Mouse (Mus musculus) kidney, postnatal 0 days (tissue): Measurements from ENCODE around the gene Tprkb. TPM values are rescaled to one million over a fixed set of nuclear protein-coding genes. Genes with fewer than 3 reads are reported as not detected.
"Not testable (repeated sequence)": the region's sequence is repeated elsewhere in the genome, so short reads cannot be mapped to it uniquely, and the experiment has no call there.

Source experiments
- ATAC-seq: fragments of 200-750 bp; cut with Nextera tagmentation; replicated peaks from 2 replicates; pipeline ENCODE4 v1.8.0; 2017; ENCODE audit warnings: low read depth, moderate number of reproducible peaks, moderate TSS enrichment, moderate library complexity; ENCODE audit not compliant: low FRiP score
- DNase-seq: peaks from one replicate; pipeline ENCODE4 v3.0.0-alpha.2; 2016; ENCODE audit warnings: low spot score
- H3K27ac ChIP-seq: fragments of 300-500 bp; sonication (generic); 2 replicates; pipeline ENCODE4 v1.5.1; 2014; ENCODE audit warnings: mild to moderate bottlenecking
- H3K27me3 ChIP-seq: fragments of 300-500 bp; sonication (generic); 2 replicates; pipeline ENCODE4 v1.6.1; 2014; ENCODE audit warnings: low read length, mixed read lengths; ENCODE audit not compliant: insufficient read depth
- H3K36me3 ChIP-seq: fragments of 300-500 bp; sonication (generic); 2 replicates; pipeline ENCODE4 v1.6.1; 2014; ENCODE audit warnings: low read length, mixed read lengths; ENCODE audit not compliant: insufficient read depth
- H3K4me1 ChIP-seq: fragments of 300-500 bp; sonication (generic); replicated peaks from 2 replicates; pipeline ENCODE4 v1.6.1; 2014; ENCODE audit warnings: antibody characterized with exemption, low read length, mixed read lengths; ENCODE audit not compliant: insufficient read depth
- H3K4me2 ChIP-seq: fragments of 300-500 bp; sonication (generic); 2 replicates; pipeline ENCODE4 v1.6.1; 2014; ENCODE audit warnings: mild to moderate bottlenecking, low read length, moderate library complexity, mixed read lengths
- H3K4me3 ChIP-seq: fragments of 300-500 bp; sonication (generic); replicated peaks from 2 replicates; pipeline ENCODE4 v1.5.1; 2014; ENCODE audit warnings: low read depth, low read length
- H3K9ac ChIP-seq: fragments of 300-500 bp; sonication (generic); 2 replicates; pipeline ENCODE4 v1.6.1; 2014; ENCODE audit warnings: low read depth, low read length
- H3K9me3 ChIP-seq: fragments of 300-500 bp; sonication (generic); replicated peaks from 2 replicates; pipeline ENCODE4 v1.6.1; 2016; ENCODE audit warnings: low read length, inconsistent platforms, mixed read lengths
- CTCF ChIP-seq: IDR thresholded peaks from 2 replicates; pipeline ENCODE4 v1.5.1; 2016; ENCODE audit warnings: antibody characterized with exemption, low read depth, mild to moderate bottlenecking, moderate library complexity
- WGBS: fragments of 180-500 bp; shearing (Covaris S2); extraction: QIAGEN DNeasy Blood & Tissue Kit; methylation state at CpG from one replicate; pipeline ENCODE4 v1.1.7; 2014; 5-methylcytosine and 5-hydroxymethylcytosine counted together
- polyA plus RNA-seq: library from polyadenylated mRNA; unstranded; fragments of >200 nt; fragmentation: Nextera tagmentation; extraction: Ambion mirVana; gene quantifications from 2 replicates; pipeline ENCODE4 v1.2.1, GENCODE M21; 2015

Tprkb gene
- polyA plus RNA-seq, result 53.3 and 54.3 TPM in 2 replicates

- H3K27ac ChIP-seq, result no peak within 1 kb of the TSS
- H3K4me1 ChIP-seq, result no peaks in the 10 kb centered on the region
- TF ChIP-seq CTCF, result no peak
- no peaks in the 10 kb centered on the region for H3K36me3 ChIP-seq
- no peak within 1 kb of the TSS for H3K4me3 ChIP-seq
- H3K9ac ChIP-seq, result no peak within 1 kb of the TSS
- ATAC-seq (no peak), DNase-seq (no peak)
- H3K27me3 ChIP-seq, result no peaks in the 10 kb centered on the region
- 79% methylated on average over 3 of the region's 3 CpGs for WGBS
- H3K9me3 ChIP-seq, result no peaks in the 10 kb centered on the region
- no peak within 1 kb of the TSS for H3K4me2 ChIP-seq
Observed at GRCm38 (mm10) chr6:85911587-85911986, at the start of gene Tprkb. TSS of gene Tprkb (plus strand) at chr6:85911865.

GRCm38 (mm10) chr6:85862565-85862964 is 49.1 kb upstream of the Tprkb start:
- Histone ChIP-seq H3K9ac (no peak overlapping the region), H3K4me2 (no peak overlapping the region), H3K27me3 (no peaks in the 10 kb centered on the region), H3K9me3 (no peaks in the 10 kb centered on the region), H3K36me3 (no peaks in the 10 kb centered on the region), H3K4me3 (no peak overlapping the region), H3K27ac (no peak overlapping the region), H3K4me1 (no peaks in the 10 kb centered on the region)
- WGBS, result 72% methylated on average over 3 of the region's 3 CpGs
- no peak for ATAC-seq
- no peak for TF ChIP-seq CTCF
- no peak for DNase-seq

GRCm38 (mm10) chr6:85863136-85863535 is 48.5 kb upstream of the Tprkb start:
- no peaks in the 10 kb centered on the region for H3K27me3 ChIP-seq
- no peaks in the 10 kb centered on the region for H3K4me1 ChIP-seq
- no peak for TF ChIP-seq CTCF
- no peak overlapping the region for H3K9ac ChIP-seq
- DNase-seq (no peak), ATAC-seq (no peak)
- no peak overlapping the region for H3K4me3 ChIP-seq
- H3K9me3 ChIP-seq, result no peaks in the 10 kb centered on the region
- WGBS, result 89% methylated on average over 2 of the region's 2 CpGs
- no peak overlapping the region for H3K27ac ChIP-seq
- H3K4me2 ChIP-seq, result no peak overlapping the region
- H3K36me3 ChIP-seq, result no peaks in the 10 kb centered on the region

- Histone ChIP-seq H3K4me1 (no peaks in the 10 kb centered on the region), H3K9me3 (no peaks in the 10 kb centered on the region), H3K4me2 (no peak overlapping the region), H3K36me3 (no peaks in the 10 kb centered on the region), H3K27me3 (no peaks in the 10 kb centered on the region), H3K27ac (no peak overlapping the region), H3K9ac (no peak overlapping the region), H3K4me3 (no peak overlapping the region)
- WGBS, result 84% methylated on average over 2 of the region's 2 CpGs
- no peak for DNase-seq
- no peak for TF ChIP-seq CTCF
- no peak for ATAC-seq
Observed at GRCm38 (mm10) chr6:85863840-85864239, 47.8 kb upstream of the Tprkb start.

GRCm38 (mm10) chr6:85864900-85865639 is 46.6 kb upstream of the Tprkb start:
- not testable (repeated sequence) for H3K4me1 ChIP-seq, H3K9ac ChIP-seq, H3K9me3 ChIP-seq, H3K36me3 ChIP-seq, H3K27me3 ChIP-seq, H3K4me3 ChIP-seq, DNase-seq, H3K27ac ChIP-seq, H3K4me2 ChIP-seq, ATAC-seq
- WGBS, result 81% methylated on average over 4 of the region's 7 CpGs

- not testable (repeated sequence) for DNase-seq
Observed at GRCm38 (mm10) chr6:85866166-85866565, 45.5 kb upstream of the Tprkb start.

GRCm38 (mm10) chr6:85866995-85867394 is 44.7 kb upstream of the Tprkb start:
- 77% methylated on average over 1 of the region's 1 CpGs for WGBS
- DNase-seq, H3K4me1 ChIP-seq, H3K9me3 ChIP-seq, H3K4me3 ChIP-seq, H3K36me3 ChIP-seq, ATAC-seq, H3K4me2 ChIP-seq, H3K9ac ChIP-seq, H3K27me3 ChIP-seq, H3K27ac ChIP-seq: not testable (repeated sequence)

More at GRCm38 (mm10) chr6:85866166-85866565, 45.5 kb upstream of the Tprkb start:
- not testable (repeated sequence) for ATAC-seq, H3K9me3 ChIP-seq, H3K36me3 ChIP-seq, H3K9ac ChIP-seq, H3K4me3 ChIP-seq, H3K27me3 ChIP-seq, H3K27ac ChIP-seq, H3K4me1 ChIP-seq, H3K4me2 ChIP-seq
- WGBS, result 90% methylated on average over 3 of the region's 3 CpGs
